Mouse (Mus musculus) stomach, embryonic 15.5 days (tissue): ENCODE data around the gene Anapc4. TPM values are rescaled to one million over a fixed set of nuclear protein-coding genes. Genes with fewer than 3 reads are reported as not detected.

Experiments used
- ATAC-seq: fragments of 200-750 bp; cut with Nextera tagmentation; 2 replicates; pipeline ENCODE4 v1.8.0; 2017; ENCODE audit warnings: low read depth, moderate number of reproducible peaks, moderate TSS enrichment; ENCODE audit not compliant: insufficient read depth, low FRiP score
- H3K27ac ChIP-seq: fragments of 300-500 bp; sonication (generic); 2 replicates; pipeline ENCODE4 v1.5.1; 2015; ENCODE audit warnings: mild to moderate bottlenecking, inconsistent platforms
- H3K27me3 ChIP-seq: fragments of 300-500 bp; sonication (generic); replicated peaks from 2 replicates; pipeline ENCODE4 v1.6.1; 2015; ENCODE audit warnings: inconsistent platforms
- H3K36me3 ChIP-seq: fragments of 300-500 bp; sonication (generic); 2 replicates; pipeline ENCODE4 v1.6.1; 2015; ENCODE audit warnings: inconsistent platforms
- H3K4me1 ChIP-seq: fragments of 300-500 bp; sonication (generic); 2 replicates; pipeline ENCODE4 v1.6.1; 2015; ENCODE audit warnings: inconsistent platforms
- H3K4me2 ChIP-seq: fragments of 300-500 bp; sonication (generic); 2 replicates; pipeline ENCODE4 v1.6.1; 2015; ENCODE audit warnings: mild to moderate bottlenecking, inconsistent platforms
- H3K4me3 ChIP-seq: fragments of 300-500 bp; sonication (generic); replicated peaks from 2 replicates; pipeline ENCODE4 v1.5.1; 2015; ENCODE audit warnings: inconsistent platforms
- H3K9ac ChIP-seq: fragments of 300-500 bp; sonication (generic); 2 replicates; pipeline ENCODE4 v1.6.1; 2015; ENCODE audit warnings: inconsistent platforms
- H3K9me3 ChIP-seq: fragments of 300-500 bp; sonication (generic); 2 replicates; pipeline ENCODE4 v1.6.1; 2016; ENCODE audit warnings: inconsistent platforms
- WGBS: fragments of 180-500 bp; shearing (Covaris S2); methylation state at CpG from one replicate; pipeline ENCODE4 v1.1.7; 2015; 5-methylcytosine and 5-hydroxymethylcytosine counted together
- polyA plus RNA-seq: library from polyadenylated mRNA; unstranded; fragments of >200 nt; fragmentation: Nextera tagmentation; extraction: Ambion mirVana; gene quantifications from 2 replicates; pipeline ENCODE4 v1.2.1, GENCODE M21; 2015

The Anapc4 gene
- polyA plus RNA-seq, 1 experiment from 2014 or later = 86.1 TPM

DNA sequence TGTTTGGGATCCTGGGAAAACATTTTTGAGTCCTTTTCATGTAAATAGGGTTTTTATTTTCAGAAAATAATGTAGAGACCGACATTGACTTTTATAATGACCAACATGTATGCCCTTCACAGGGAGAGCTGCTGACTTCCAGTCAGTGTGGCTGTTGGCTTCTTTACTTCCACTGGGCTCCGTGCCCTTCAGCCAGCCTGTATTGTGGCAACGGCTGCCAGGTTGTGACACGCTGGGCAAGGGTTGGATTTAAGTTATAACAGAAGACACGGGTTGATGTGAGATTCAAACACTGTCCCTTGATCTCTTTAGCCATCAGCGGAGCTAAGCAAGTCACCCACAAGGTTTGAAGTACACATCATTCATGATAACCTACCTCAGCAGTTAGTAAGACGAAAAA is 15.1 kb upstream of the Anapc4 start:
- no peaks in the 10 kb centered on the region for H3K4me1 ChIP-seq
- no peaks in the 10 kb centered on the region for H3K9me3 ChIP-seq
- peaks cover 12% of the 10 kb centered on the region for H3K36me3 ChIP-seq
- no peak overlapping the region for H3K4me2 ChIP-seq
- no peak overlapping the region for H3K9ac ChIP-seq
- no peak overlapping the region for H3K27ac ChIP-seq
- ATAC-seq = no peak
- H3K4me3 ChIP-seq = no peak overlapping the region
- 91% methylated on average over 7 of the region's 7 CpGs for WGBS
- H3K27me3 ChIP-seq = no peaks in the 10 kb centered on the region

DNA sequence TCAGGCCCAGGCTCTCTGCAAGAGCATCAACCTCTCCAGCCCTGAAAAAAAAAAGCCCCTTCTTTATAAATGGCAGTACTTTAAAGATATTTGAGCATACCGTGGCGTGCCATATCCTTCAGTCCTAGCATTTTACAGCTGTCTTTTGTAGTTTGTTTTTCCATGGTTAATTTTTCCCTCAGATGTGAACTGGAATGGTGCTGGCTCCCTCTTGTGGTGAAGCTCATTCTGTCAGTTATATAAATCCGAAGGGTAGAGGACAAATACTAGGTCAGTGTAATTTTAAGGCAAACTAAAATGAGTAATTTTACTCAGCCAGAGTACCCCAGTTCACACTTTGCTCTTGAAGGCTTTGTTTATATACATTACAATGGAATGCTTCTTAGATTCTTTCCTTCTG is 12.1 kb upstream of the Anapc4 start:
- Histone ChIP-seq H3K4me3 (no peak overlapping the region), H3K36me3 (peaks cover 9% of the 10 kb centered on the region; the same call in 1 of the 2 replicates), H3K9ac (no peak overlapping the region), H3K4me2 (no peak overlapping the region), H3K27me3 (no peaks in the 10 kb centered on the region), H3K27ac (no peak overlapping the region), H3K9me3 (no peaks in the 10 kb centered on the region), H3K4me1 (no peaks in the 10 kb centered on the region)
- 23% methylated on average over 3 of the region's 3 CpGs for WGBS
- ATAC-seq = no peak

DNA sequence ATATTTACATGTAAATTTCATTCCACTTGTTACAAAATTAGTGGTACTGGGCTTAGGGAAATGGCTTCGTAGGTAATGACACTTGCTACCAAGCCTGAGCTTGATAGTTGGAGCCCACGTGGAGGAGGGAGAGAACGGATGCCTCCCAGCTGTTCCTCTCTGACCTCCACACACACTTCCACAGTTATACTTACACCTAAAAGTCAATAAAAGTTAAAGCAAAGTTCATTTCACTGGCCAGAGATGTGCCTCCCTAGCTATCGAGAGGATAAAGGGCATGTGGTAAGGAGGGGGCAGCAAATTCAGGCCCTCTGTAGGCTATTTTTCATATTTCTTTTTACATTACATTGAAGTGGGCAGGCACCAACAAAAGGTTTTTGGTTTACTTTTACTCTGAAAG is 5.9 kb upstream of the Anapc4 start:
- Histone ChIP-seq H3K4me1 (0 out of 2 replicates have a peak, but pooled peaks cover 3% of the 10 kb centered on the region), H3K27me3 (no peaks in the 10 kb centered on the region), H3K36me3 (0 out of 2 replicates have a peak, but pooled peaks cover 3% of the 10 kb centered on the region), H3K4me3 (no peak overlapping the region), H3K9me3 (no peaks in the 10 kb centered on the region), H3K9ac (no peak overlapping the region), H3K4me2 (no peak overlapping the region), H3K27ac (no peak overlapping the region)
- WGBS = 54% methylated on average over 4 of the region's 4 CpGs
- ATAC-seq = no peak

DNA sequence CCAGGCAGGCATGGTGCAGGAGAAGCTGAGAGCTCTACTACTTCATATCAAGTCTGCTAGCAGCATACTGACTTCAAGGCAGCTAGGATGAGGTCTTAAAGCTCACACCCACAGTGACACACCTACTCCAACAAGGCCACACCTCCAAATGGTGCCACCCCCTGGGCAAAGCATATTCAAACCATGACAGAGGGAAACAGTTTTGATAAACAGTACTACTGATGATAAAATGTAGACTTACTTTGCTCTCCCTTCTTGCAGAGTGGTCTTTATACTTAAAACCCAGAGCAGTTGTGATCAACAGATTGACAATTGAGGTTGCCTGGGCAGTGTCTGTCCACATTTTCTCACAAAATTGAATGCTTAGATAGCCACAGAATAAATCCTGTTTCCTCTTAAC is 807 bp upstream of the Anapc4 start:
- peak overlapping the region; percentile 72 for H3K4me3 ChIP-seq
- no peak for ATAC-seq

DNA sequence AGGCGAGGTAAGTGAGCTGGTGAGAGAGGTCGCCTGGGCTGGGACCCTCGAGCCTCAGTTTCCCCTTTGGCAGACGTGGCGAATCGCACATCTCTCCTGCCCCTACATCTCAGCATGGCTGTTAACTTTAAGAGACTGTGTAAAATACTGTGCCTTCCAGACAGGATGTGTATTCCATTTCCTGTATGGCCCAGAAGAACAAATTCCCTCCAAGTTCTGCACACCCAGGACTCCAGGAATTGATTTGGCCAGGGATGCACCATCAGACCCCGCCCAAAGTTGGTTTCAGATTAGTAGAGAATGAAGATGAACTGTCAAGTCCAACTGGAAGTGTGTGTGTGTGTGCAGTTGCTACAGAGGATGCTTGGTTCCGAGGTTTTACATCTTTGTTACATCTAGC is 574 bp downstream of the Anapc4 start:
- Histone ChIP-seq H3K4me1 (peaks cover 11% of the 10 kb centered on the region), H3K36me3 (peaks cover 19% of the 10 kb centered on the region; the same call in 1 of the 2 replicates), H3K9me3 (no peaks in the 10 kb centered on the region), H3K9ac (peak overlapping the region; percentile 82), H3K4me2 (peak overlapping the region; percentile 64), H3K27me3 (no peaks in the 10 kb centered on the region), H3K27ac (peak overlapping the region; percentile 92), H3K4me3 (peak overlapping the region; percentile 72)
- no peak for ATAC-seq
- 6% methylated on average over 8 of the region's 8 CpGs for WGBS

More for the DNA sequence above, 807 bp upstream of the Anapc4 start:
- no peaks in the 10 kb centered on the region for H3K27me3 ChIP-seq
- no peaks in the 10 kb centered on the region for H3K9me3 ChIP-seq
- H3K36me3 ChIP-seq = peaks cover 8% of the 10 kb centered on the region; the same call in 1 of the 2 replicates
- peaks cover 11% of the 10 kb centered on the region for H3K4me1 ChIP-seq
- H3K27ac ChIP-seq = peak overlapping the region; percentile 92
- no peak overlapping the region; the same call in 1 of the 2 replicates for H3K9ac ChIP-seq
- peak overlapping the region; percentile 50 for H3K4me2 ChIP-seq

DNA sequence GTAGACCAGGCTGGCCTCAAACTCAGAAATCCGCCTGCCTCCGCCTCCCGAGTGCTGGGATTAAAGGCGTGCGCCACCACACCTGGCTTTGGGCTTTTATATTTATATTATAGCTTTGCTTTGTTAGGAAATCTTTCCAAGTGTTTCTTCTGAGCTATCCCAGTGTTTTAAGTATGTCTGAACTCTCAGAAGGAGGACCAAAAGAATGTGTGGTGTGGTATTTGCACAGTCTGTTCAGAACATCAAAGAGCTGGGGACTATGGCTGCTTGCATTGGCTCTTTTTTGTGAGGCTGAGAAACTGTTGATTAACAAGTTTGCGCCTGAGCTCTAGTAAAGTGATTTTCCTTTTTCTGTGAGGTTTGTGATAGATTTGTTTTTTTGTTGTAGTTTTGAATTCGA is 10.5 kb downstream of the Anapc4 start:
- Histone ChIP-seq H3K4me1 (no peaks in the 10 kb centered on the region), H3K9me3 (no peaks in the 10 kb centered on the region), H3K27ac (no peak overlapping the region), H3K9ac (no peak overlapping the region), H3K27me3 (no peaks in the 10 kb centered on the region), H3K4me2 (no peak overlapping the region), H3K4me3 (no peak overlapping the region), H3K36me3 (peaks cover 25% of the 10 kb centered on the region)
- ATAC-seq = no peak
- WGBS = 81% methylated on average over 7 of the region's 7 CpGs

DNA sequence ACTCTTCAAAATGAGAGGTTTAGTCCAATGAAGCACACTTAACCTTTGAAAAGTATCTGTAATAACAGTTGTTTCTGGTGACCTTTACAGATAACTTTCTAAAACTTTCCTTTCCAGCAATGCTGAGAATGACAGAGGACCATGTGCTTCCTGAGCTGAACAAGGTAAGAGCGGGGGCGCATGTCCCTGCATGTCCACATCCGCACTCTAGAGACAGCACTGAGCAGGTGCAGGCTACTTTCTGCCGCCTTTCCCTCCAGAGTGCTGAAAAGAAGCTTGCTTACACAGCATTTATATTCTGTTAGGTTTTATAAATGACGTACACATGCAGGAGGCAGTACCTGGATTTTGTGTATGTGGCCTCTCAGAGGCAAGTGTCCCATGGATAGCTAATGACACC is 21.9 kb downstream of the Anapc4 start:
- no peaks in the 10 kb centered on the region for H3K4me1 ChIP-seq
- H3K36me3 ChIP-seq = peaks cover 37% of the 10 kb centered on the region
- WGBS = 87% methylated on average over 5 of the region's 5 CpGs

DNA sequence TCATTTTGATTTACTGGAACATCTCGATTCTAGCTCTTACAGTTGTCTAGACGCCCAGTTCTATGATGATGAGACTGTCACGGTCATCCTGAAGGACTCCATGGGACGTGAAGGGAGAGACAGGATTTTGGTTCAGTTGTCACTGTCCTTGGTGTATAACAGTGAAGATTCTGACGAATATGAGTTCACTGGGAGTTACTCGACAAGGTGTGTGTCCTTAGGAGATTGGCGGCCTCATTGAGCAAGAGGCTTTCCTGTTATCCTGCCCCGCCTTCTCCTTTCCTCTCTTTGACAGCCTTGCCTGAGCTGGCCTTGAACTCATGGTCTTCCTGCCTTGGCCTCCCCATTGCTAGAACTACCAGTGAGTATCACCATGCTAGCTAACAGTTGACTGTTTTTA is 30.6 kb downstream of the Anapc4 start:
- no peak for ATAC-seq
- Histone ChIP-seq H3K9me3 (no peaks in the 10 kb centered on the region), H3K36me3 (peaks cover 51% of the 10 kb centered on the region), H3K4me3 (no peak overlapping the region), H3K27me3 (no peaks in the 10 kb centered on the region), H3K9ac (no peak overlapping the region), H3K27ac (no peak overlapping the region), H3K4me2 (no peak overlapping the region), H3K4me1 (peaks cover 3% of the 10 kb centered on the region; the same call in 1 of the 2 replicates)
- WGBS = 87% methylated on average over 8 of the region's 8 CpGs

More for the DNA sequence above, 21.9 kb downstream of the Anapc4 start:
- H3K4me3 ChIP-seq = no peak overlapping the region
- ATAC-seq = no peak
- no peak overlapping the region for H3K4me2 ChIP-seq
- H3K9ac ChIP-seq = no peak overlapping the region
- H3K27ac ChIP-seq = no peak overlapping the region
- no peaks in the 10 kb centered on the region for H3K9me3 ChIP-seq
- no peaks in the 10 kb centered on the region for H3K27me3 ChIP-seq

DNA sequence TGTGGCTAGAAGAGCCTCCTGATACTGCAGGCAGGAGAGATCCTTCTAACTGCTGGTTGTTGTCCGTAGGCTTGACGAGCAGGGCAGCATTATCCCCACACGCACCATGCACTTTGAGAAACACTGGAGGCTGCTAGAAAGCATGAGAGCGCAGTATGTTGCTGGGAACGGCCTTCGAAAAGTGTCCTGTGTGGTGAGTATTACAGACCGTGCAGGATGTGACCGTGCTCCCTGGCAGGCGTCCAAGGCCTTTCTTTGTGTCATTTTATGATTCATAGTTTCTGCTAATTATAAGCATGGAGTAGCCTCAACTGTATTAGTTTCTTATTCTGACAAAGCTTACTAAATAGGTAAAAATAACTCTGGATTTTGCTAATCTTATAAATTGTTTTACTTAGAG is 32.0 kb downstream of the Anapc4 start:
- H3K36me3 ChIP-seq = peaks cover 41% of the 10 kb centered on the region
- no peak overlapping the region for H3K4me3 ChIP-seq
- 37% methylated on average over 9 of the region's 9 CpGs for WGBS
- ATAC-seq = peak; percentile 81; the same call in 1 of the 2 replicates
- no peaks in the 10 kb centered on the region for H3K27me3 ChIP-seq
- H3K4me1 ChIP-seq = peaks cover 3% of the 10 kb centered on the region; the same call in 1 of the 2 replicates
- H3K9me3 ChIP-seq = no peaks in the 10 kb centered on the region
- no peak overlapping the region for H3K9ac ChIP-seq
- peak overlapping the region; percentile 64 for H3K27ac ChIP-seq
- no peak overlapping the region for H3K4me2 ChIP-seq

DNA sequence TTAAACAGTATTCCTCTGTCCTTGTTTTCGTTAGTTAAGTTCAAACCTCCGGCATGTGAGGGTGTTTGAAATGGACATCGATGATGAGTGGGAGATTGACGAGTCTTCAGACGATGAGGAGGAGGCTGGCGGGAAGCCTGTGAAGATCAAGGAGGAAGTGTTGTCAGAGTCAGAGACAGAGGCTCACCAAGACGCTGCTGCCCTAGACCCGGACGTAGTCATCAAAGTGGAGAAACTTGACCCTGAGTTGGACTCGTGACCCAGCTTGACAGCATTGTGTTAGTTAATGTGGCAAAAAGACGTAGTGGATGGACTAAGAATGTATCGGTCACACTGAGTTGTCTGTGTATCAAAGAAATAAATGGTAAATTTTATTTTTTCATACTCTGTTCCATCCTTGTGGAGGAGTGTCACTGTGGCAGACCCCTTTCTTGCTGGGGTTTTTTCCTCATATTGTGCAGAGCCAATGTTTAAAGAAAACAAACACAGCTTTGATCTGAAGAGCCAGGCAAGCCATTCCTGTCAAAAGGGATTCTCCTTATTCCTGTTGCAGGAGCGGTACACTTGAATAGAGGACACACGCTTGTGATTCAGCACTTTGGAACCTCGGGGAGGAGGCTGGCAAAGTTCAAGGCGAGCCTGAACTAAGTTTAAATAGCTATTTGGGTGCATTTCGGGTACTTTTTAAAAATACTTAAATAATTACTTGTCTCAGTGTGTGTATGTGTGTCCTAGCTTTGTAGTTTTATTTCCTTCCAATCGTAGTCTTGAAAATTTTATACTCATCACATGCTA is 32.7 kb downstream of the Anapc4 start:
- H3K36me3 ChIP-seq = peaks cover 37% of the 10 kb centered on the region
- no peak for ATAC-seq
- WGBS = 79% methylated on average over 18 of the region's 18 CpGs

DNA sequence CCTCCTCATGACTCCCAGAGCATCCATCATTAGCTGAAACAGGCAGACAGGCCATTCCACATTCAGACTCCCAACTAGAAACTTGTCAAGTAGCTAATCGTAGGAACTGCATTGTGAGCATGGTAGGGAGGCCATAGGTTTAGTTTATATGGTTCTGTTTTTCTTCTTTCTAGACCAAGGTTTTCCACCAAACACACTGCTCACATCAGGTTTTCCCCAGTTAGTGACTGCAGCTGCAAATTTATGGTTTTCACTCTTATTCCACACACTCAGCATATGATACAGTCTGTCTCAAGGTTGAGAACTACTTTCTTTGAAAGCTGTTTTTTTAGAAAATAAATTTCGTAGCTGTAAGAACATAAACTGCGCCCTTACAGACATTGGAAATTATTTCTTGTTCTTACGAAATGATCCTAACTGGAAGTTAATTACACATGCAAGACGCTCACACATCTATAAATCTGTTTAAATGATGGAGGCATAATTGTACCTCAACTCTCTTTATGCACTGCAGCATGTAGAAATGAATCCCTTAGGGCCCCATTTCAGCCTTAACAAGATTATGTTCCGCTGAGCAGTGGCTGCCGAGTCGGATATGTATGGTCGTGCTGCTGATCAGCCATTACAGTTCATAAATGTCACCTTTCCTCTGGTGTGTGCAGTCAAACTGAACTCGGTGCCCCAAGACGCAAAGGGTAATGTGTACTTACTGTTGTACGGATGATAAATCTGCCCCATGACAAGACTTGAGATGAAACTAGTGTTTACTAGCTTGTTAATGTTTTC is 35.3 kb downstream of the Anapc4 start:
- no peak overlapping the region for H3K9ac ChIP-seq
- WGBS = 78% methylated on average over 12 of the region's 12 CpGs
- H3K27ac ChIP-seq = no peak overlapping the region
- peaks cover 3% of the 10 kb centered on the region; the same call in 1 of the 2 replicates for H3K4me1 ChIP-seq
- peaks cover 25% of the 10 kb centered on the region for H3K36me3 ChIP-seq
- H3K4me2 ChIP-seq = no peak overlapping the region
- no peaks in the 10 kb centered on the region for H3K27me3 ChIP-seq
- ATAC-seq = no peak
- H3K9me3 ChIP-seq = no peaks in the 10 kb centered on the region
- no peak overlapping the region for H3K4me3 ChIP-seq

More for the DNA sequence above, 32.7 kb downstream of the Anapc4 start:
- Histone ChIP-seq H3K4me3 (no peak overlapping the region), H3K9ac (no peak overlapping the region), H3K4me2 (no peak overlapping the region), H3K9me3 (no peaks in the 10 kb centered on the region), H3K27me3 (no peaks in the 10 kb centered on the region), H3K27ac (no peak overlapping the region), H3K4me1 (peaks cover 3% of the 10 kb centered on the region; the same call in 1 of the 2 replicates)

DNA sequence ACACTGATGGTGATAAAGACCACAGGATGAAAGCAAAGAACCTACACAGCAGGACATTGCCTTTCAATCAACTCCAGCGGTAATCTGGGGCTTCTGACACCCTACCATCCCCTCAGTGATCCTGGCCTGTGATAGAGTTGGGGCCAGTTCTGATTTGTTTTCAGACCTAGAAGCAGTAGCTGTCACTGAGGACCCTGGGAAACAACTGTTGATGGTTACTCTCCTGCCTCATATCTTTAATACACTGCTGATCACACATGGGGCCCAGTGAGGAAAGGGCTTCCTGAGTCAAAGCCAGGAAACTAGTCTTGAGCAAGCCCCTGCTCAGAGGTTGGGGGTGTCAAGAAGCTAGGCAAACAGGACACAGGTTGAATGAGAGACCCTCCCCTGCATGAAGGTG is 37.6 kb downstream of the Anapc4 start:
- peaks cover 17% of the 10 kb centered on the region for H3K36me3 ChIP-seq
- no peak overlapping the region for H3K4me3 ChIP-seq
- H3K27me3 ChIP-seq = no peaks in the 10 kb centered on the region
- no peak for ATAC-seq
- WGBS = 24% methylated on average over 1 of the region's 1 CpGs
- no peak overlapping the region for H3K9ac ChIP-seq
- H3K9me3 ChIP-seq = no peaks in the 10 kb centered on the region
- no peaks in the 10 kb centered on the region for H3K4me1 ChIP-seq
- no peak overlapping the region for H3K27ac ChIP-seq
- no peak overlapping the region for H3K4me2 ChIP-seq
